Mouse (Mus musculus): ENCODE results near the gene Hoxc12.

The Hoxc12 gene

DNA sequence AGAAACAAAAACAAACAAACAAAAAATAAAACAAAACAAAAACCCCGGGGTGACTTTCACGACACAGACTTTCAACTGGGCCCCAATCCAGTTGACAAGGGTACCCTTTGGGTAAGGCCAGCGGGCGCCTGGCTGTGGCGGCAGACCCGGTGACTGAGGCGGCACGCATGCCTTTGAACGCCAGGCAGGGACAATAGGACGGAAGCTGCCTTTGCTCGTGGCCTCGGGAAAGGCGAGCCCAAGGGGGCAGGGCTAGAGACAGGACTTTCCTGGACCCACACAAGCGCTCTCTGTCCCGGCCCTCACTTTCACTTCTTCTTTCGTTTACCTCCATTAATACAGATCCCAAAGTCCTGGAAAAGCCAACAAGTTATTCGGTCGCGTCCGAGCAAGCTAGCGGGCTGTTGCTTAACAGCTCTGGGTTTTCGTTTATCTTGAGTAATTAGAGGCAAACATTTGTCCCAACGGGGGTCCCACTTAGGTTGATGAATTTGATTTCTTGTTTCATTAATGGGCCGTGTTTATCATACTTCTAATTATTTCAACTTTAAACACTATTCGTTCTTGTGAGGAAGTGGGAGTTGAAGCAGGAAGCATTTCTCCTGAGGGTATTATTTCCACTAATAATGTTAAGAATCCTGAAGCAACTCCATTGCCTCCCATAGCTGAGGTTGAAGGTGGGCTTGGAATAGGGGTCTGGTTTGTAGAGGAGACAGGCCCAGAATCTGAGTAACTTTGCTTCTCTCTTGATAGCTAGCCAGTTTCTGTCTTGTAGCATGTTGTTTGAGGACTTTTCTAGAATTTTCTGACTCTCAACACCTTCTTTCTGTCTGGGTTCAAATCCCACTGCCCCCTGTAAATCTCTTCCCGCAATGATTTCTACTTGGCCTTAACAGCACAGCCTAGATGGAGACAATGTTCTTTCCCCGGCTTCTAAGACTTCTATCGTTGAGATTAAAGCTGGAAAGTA lies 27.4 kb downstream of the Hoxc12 start:
- peak in 1 of 2 experiments; percentile 54 for DNase-seq (ENCODE audit: inconsistent age in 2 of 2, low spot score in 1 of 2)

DNA sequence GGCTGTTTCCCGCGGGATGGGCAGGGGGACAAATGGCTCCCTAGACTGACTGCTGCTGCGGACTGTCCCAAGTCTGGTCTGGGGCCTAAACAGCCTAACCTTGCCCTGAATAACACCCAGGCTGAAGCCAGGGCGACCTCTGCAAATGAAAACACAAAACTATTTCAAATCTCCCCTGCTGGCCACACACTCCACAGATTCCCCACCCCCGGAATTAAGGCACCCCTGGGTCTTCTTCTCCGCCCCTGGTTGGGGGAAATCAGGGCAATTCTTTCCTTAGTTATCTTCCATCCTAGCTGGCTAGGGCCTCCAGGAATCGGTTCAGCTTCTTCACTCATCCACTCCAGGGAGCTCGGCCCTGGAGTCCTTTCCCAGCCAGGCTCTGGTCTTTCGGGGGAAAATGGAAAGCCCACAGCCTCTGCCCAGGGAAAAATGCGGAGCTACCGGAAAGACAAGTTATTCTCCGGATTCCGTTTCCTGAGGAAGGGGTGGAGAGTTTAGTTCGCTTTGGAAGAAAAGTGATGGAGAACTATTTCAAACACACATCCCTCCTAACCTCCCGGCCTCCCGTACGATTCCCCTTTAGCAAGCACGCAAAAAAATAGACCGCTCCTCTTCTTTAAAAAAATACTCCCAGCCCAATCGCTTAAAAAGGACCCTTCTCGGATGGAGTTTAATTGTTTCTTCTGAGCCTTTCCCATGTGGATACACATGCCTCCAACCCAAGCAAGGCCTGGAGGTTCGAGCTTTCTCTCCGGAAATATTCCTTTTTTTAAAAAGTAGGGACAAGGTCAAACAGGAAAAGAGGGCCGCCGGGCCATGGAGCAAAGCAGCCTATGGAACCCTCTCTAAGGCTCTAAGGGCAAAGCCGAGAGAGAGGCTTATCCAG lies 28.7 kb downstream of the Hoxc12 start:
- DNase-seq (ENCODE audit: inconsistent age in 2 of 2, low spot score in 1 of 2) = peak in 1 of 2 experiments; percentile 29

DNA sequence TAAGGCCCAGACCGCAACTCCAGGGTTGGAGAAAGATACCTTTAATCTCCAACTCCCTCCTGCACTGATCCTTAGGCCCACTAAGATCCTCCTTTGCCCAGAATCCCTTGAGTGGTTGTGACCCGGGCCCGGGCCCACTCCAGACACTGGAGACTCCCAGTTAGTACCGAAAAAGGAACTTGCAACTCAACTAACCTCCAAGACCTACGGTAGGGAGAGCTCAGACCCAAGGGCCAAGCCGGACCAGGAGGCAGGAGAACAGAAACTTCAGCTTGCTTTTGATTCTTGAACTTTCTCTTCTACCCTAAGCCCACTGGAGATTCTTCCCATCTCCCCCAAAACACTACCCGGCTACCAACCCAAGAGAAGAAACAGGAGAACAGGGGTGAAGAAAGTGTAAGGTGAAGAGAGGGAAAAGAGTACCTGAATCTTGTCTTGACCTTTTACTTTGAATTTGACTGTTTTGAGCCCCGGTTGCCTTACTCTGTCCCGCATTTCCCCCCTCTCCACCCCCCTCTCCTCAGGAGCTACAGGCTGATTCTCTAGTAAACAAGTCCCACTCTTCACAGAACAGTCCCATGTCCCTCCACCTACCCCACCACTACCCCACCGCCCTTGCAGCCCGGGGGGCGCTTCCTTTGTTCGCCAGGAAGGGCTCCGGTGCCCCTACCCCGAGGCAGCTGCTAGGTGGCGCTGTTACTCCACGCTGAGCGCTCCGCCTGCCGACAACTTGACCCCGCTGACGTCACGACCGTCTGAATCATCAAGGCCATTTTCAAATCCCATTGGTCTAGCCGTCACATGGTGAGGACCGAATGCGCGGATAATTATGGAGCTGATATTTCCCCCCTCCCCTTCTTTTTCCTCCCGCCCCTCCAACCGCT lies 29.6 kb downstream of the Hoxc12 start:
- DNase-seq (ENCODE audit: inconsistent age in 2 of 2, low spot score in 1 of 2) = peak; percentile 81 to 94

DNA sequence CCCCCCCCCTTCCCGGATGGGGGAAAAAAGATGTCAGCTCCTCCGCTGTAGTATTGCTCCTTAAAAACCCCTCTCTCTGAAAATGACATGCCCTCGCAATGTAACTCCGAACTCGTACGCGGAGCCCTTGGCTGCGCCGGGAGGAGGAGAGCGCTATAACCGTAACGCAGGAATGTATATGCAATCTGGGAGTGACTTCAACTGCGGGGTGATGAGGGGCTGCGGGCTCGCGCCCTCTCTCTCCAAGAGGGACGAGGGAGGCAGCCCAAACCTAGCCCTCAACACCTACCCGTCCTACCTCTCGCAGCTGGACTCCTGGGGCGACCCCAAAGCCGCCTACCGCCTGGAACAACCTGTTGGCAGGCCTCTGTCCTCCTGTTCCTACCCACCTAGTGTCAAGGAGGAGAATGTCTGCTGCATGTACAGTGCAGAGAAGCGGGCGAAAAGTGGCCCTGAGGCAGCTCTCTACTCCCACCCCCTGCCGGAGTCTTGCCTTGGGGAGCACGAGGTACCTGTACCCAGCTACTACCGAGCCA lies 30.3 kb downstream of the Hoxc12 start, which contains the start of gene Hoxc10:
Hoxc10 (plus strand) TSS at position 21 of the 536 bp plus-strand sequence.
- no peak for DNase-seq (ENCODE audit: inconsistent age in 2 of 2, low spot score in 1 of 2)

DNA sequence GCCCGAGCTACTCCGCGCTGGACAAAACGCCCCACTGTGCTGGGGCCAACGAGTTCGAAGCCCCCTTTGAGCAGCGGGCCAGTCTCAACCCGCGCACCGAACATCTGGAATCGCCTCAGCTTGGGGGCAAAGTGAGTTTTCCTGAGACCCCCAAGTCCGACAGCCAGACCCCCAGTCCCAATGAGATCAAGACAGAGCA lies 30.7 kb downstream of the Hoxc12 start, which contains the start of gene Hoxc5:
Hoxc5 (plus strand) TSS at position 132 of the 199 bp plus-strand sequence.
- no peak for DNase-seq (ENCODE audit: inconsistent age in 2 of 2, low spot score in 1 of 2)

DNA sequence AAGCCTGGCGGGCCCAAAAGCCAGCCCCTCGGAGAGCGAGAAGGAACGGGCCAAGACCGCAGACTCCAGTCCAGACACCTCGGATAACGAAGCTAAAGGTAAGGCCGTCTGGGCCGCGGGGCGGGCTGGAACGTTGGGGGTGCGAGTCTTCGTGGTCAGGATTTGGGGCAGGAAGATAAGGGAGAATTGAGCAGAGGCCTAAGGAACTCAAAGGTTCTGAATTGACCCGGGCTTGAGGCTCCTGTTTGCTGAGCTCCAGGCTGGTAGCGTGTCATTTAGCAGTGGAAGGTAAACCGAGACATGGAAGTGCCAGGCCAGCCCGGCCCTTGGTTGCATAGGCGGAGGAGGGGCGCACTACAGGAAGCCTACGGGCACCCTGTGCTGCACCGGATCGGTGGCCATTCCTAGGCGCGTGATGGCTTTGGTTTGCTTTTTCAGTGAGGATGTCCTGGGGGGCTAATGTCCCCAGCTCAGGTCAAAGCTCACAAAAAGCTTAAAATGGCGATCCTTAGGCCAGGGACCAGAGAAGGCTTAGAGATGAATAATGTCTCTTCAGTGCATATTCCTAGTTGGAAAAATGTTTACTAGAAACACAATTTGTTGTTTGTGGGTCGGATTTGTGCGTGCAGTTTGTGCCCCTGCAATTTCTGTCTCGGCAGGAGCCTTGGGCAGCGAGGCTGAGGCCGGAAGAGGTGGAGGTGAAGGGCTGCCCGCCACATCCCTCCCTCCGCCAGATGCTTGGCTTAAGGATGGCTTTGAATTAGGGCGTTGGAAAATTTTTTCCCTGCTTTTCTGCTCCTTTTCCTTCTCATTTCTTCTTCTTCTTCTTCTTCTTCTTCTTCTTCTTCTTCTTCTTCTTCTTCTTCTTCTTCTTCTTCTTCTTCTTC lies 31.2 kb downstream of the Hoxc12 start:
- DNase-seq (ENCODE audit: inconsistent age in 2 of 2, low spot score in 1 of 2) = peak in 1 of 2 experiments; percentile 32

DNA sequence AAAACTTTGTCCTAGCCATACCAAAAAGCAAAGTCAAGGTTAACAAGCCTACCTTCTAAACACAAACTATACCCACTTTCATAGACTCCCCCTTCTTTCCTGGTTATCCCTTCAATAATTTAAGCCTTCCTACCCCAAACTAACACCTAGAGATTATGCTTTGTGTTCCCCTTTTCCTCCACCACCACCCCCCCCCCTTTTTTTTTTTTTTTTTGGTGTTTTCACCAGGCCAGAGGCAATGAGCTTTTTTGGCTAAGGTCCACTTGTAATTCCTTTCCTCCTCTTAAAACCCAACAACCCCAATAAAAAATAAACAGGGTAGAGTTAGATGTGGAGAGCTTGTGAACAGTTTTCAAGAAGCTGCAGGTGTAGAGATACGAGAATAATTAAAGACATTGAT lies 32.7 kb downstream of the Hoxc12 start:
- DNase-seq (ENCODE audit: inconsistent age in 2 of 2, low spot score in 1 of 2) = no peak

DNA sequence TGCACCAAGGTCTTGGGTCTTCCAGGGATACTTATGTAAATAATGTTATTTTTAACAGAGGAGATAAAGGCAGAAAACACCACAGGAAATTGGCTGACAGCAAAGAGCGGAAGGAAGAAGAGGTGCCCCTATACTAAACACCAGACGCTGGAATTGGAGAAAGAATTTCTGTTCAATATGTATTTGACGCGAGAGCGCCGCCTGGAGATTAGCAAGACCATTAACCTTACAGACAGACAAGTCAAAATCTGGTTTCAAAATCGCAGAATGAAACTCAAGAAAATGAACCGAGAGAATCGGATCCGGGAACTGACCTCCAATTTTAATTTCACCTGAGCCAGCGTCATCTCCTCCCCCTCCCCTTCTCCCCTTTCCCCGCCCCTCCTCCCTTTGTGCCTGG lies 34.2 kb downstream of the Hoxc12 start:
- DNase-seq (ENCODE audit: inconsistent age in 2 of 2, low spot score in 1 of 2) = peak in 1 of 2 experiments; percentile 69

DNA sequence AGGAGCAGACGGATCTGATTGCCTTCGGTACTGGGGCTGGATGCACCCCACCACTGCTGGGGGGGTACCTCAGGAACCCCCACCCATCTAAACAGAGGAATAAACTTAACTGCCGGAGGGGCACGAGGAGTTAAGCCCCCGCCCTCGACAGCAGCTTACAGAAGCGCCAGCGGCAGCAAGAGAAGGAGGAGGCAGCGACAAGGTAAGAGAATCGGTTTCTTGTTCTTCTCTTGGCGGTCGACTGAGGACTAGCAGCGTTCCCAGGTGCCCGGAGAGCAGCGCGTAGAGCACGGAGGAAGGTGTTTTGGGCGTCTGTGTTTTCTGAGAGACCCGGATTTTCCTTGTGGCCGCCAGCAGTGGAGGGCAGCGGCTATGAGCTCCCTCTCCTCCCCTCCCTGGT lies 35.7 kb downstream of the Hoxc12 start:
- DNase-seq (ENCODE audit: inconsistent age in 2 of 2, low spot score in 1 of 2) = no peak

DNA sequence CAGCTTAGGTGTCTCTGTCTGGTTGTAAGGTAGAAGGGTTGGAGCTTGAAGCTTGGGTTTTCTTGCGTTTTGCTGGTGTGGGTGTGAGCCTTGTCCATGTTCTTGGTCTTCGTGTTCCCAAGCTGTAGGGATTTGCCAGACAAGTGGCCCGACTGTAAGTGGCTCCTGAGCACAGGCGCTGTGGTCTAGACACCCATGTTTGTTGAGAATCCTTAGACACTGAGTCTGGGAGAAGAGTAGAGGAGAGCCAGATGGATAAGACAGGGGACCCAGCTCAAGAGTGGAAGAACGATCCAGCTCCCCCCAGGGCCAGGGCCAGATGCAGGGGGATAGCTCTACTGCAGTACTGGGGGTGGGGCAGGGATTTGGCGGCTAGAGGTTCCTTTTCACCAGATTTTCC lies 36.2 kb downstream of the Hoxc12 start:
- no peak for DNase-seq (ENCODE audit: inconsistent age in 2 of 2, low spot score in 1 of 2)

DNA sequence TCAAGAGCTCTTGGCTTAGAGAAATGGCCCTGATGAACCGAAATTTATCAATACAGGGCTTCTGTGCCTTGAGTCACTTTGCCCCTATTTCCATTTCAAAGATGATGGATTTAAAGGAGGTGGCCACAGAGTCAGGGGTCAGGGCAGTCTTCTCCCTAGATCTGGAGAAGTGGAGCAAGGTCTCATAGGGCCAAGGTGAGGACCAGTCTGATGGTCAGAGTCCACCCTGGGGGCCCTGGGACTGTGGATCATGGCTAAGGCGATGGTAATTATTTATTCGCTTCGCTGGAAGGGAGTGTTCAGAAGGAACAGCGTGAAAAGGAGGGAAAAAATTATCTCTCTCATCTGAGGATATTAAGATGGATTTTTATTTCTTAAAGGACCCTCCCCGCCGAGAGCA lies 38.5 kb downstream of the Hoxc12 start:
- no peak for DNase-seq (ENCODE audit: inconsistent age in 2 of 2, low spot score in 1 of 2)

DNA sequence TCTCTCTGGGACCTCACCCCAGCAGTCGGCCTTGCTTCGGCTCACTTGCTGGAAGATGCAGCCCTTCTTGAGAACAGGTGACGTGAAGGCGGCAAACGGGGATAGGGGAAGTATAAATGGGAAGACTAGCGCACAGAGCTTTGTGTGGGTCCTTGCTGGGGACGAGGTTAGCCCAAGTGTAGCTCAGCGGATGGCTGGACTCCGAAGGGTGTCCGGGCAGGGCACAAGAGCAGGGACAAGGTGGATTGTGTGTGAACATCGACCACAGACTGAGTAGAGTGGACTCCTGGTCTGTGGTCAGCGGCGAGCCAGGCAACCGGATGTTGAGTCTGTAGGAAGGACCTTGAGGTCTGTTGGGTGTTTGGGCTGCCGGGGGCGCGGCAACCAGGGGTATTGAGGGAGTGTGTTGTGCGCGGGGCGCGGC lies 39.1 kb downstream of the Hoxc12 start:
- DNase-seq (ENCODE audit: inconsistent age in 2 of 2, low spot score in 1 of 2) = no peak

DNA sequence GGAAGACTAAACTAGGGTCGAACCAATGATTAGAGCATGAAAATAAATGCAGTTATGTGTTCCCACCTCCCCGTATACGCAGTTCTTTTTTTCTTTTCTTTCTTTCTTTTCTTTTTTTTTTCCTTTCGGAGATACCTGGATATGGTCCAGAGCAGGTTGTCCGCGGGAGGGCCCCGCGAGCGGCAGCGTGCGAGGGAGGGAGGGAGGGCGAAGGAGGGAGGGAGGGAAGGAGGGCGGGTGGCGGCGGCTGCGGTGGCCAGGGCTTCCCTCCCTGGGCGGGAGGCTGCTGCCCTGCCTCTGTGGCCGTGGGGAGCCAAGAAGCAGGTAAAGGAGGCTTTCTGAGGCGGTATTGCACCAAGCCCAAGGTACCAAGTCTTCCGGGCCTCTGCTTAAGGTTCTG lies 39.6 kb downstream of the Hoxc12 start, which contains the start of gene Hoxc9:
Hoxc9 (plus strand) TSS at position 269 of the 400 bp plus-strand sequence.
- no peak for DNase-seq (ENCODE audit: inconsistent age in 2 of 2, low spot score in 1 of 2)

DNA sequence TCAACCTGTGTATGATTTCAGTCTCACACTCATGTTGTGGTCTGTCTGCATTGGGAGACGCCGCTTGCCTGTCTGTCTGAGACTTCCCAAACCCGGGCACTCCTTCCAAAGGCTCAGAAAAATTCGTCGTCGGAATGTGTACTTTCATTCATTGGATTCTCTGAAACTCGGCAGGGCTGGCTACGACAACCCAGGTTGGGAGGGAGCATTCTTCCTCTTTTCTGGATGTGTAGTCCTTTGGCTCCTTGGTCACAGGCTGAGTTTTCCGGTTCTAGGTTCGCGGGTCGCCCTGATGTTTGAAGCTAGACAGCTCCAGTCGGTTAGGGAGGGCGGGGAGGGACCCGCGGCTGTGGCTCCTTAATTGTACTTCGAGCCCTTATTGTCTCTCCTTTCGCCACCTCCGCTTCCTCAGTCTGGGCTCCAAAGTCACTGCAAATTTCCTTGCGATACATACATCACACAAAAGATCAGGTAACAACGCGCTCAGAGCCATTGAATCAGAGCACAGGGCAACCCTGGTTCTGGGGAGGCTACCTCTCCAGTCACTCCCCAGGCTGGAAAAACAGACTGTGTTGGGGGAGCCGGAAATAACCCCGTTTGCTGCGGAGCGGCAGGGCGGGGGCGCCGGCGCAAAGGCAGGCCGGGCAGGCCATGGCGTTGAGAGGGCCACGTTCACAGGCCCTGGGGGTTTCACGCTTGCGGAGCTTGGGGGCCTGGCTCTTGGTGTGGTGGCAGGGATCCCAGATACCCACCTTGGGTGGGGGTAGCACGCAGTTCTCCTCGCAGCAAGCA lies 40.3 kb downstream of the Hoxc12 start:
- peak in 1 of 2 experiments; percentile 66 for DNase-seq (ENCODE audit: inconsistent age in 2 of 2, low spot score in 1 of 2)

DNA sequence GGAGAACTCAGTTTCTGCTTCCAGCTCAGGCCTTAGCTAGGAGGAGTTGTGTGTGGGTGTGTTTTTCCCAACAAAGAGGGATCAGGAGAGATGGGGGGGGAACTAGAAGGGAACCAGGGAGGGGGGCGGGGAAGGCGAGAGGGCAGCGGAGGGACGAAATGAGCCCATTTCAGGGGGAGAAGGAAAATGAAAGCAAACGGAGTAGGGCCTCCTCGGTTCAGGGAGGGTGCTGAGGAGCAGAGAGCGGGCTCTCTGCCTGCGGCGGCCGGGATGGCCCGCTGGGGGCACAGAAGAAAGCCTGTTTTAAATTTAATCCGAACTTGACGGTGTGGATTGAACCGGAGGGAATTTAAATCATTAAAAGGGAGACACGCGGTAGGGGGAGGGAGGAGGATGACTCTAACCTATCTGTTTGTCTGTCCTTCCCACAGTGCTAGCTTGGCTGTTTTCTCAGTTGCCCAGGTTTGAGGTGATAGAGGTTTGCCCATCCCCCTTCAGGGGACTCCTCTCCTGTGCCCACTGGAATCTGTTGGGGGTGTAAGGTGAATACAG lies 40.9 kb downstream of the Hoxc12 start:
- no peak for DNase-seq (ENCODE audit: inconsistent age in 2 of 2, low spot score in 1 of 2)

DNA sequence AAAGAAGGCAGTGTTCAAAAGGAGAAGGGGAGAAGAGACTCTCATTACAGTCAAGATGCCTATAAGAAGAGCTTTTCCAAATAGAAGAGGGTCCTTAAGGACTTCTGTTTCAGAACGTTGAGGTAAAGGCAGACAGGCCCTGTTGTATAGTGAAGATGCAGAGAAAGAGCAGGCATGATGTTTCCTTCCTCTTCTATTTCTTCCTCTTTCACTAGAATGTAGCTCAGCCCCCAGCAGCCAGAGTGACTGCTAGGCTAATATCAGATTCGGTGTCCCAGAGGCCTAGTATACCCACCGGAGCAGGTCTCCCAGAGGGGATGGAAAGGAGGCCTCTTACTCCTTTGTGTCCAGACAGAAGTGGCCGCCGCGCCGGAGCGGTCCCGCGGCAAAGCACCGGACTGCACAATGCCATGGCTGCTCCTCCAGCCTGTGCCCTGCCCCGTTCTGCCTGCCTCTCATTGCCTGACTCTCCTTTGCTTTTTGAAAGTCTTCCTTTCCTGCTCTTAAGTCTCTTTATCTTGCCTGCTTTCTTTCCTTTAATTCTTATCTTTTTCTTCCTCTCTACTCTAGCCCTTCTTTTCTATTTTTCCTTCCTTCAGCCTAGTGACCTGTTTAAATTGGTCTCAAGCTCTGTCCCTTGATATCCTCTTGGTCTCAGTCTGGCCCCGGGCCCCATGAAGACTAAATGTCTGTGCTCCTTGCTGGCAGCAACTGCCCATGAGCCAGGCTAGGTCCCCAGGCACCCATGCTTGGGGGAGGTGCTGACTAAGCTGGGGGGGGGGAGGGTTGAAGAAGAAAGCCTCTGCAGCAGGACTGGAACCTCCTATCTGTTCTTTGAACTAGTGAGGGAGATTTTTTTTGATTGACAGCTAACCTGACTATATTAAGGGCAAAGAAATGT lies 42.3 kb downstream of the Hoxc12 start:
- DNase-seq (ENCODE audit: inconsistent age in 2 of 2, low spot score in 1 of 2) = no peak

DNA sequence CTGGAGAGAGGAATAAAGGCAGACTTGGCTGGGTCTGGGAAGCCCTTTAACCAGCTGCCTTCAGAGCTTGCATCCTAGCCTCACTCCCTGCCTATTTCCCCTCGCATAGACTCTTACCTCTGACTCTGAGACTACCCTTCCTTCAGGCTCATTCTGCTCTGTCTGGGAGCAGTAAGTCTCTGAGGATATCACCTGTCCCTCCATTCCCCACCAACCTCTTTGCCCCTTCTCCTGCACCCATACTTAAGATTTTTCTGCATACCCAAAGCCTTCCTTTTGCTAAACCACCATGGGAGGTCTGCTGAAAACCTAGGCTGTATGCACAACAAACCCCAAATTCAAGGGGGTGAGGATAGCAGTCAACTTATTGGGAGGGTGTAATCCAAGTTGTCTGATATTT lies 43.4 kb downstream of the Hoxc12 start:
- DNase-seq (ENCODE audit: inconsistent age in 2 of 2, low spot score in 1 of 2) = no peak

Data from adrenal gland, adult (tissue).